Mouse (Mus musculus): ENCODE results near the gene Zfp874a. TPM values are rescaled to one million over a fixed set of nuclear protein-coding genes. Genes with fewer than 3 reads are reported as not detected.
"Not testable (repeated sequence)": the region's sequence is repeated elsewhere in the genome, so short reads cannot be mapped to it uniquely, and the experiment has no call there.

The Zfp874a gene
- polyA plus RNA-seq, 1 experiment from 2014 or later, result 6.8 TPM

DNA sequence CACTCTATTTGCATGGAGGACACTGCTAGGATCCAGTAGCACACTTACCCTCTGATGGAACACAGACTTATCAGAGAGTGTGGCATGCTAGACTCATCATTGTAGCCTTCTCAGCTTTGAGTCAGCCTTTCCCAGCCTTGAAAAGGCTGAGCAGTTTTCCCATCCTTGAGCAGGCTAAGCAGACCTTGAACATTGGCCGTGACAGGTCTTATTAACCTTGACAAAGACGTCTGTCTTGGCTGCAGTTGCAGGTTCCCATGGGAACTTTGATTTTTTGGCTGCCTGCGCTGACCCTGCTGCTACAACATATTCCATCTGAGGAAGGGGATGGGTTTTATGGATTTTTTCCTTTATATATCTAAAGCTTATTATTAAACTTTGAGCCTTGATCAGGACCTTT, 23.3 kb downstream of the Zfp874a start:
- Histone ChIP-seq H3K27ac (replicated peaks) (no peak overlapping the region), H3K9ac (replicated peaks) (no peak overlapping the region), H3K27me3 (no peaks in the 10 kb centered on the region), H3K36me3 (no peaks in the 10 kb centered on the region), H3K4me2 (replicated peaks) (no peak overlapping the region), H3K4me1 (no peaks in the 10 kb centered on the region), H3K4me3 (no peak overlapping the region), H3K9me3 (no peaks in the 10 kb centered on the region)
- no peak for ATAC-seq (ENCODE audit: low FRiP score, low read depth)
- 75% methylated on average over 3 of the region's 3 CpGs for WGBS

DNA sequence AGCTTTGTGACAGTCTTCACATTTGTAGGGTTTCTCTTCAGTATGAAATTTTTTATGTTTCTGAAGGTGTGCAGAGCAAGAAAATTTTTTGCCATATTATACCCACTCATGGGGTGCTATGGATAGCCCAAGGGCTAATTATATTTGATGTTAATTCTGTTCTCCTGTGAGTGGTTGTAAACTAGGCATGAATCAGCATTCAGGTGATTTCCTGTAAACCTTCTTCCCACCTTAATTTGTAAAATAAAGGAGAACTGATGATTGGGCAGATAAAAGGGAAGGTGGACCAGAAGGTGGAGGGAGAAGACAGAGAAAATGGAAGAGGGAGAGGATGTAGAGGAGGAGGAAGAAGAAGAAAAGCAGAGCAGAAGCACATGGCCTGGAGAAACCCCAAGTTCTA, 25.7 kb downstream of the Zfp874a start:
- H3K4me1 ChIP-seq; ATAC-seq (ENCODE audit: low FRiP score, low read depth); H3K27ac ChIP-seq (replicated peaks): not testable (repeated sequence)

DNA sequence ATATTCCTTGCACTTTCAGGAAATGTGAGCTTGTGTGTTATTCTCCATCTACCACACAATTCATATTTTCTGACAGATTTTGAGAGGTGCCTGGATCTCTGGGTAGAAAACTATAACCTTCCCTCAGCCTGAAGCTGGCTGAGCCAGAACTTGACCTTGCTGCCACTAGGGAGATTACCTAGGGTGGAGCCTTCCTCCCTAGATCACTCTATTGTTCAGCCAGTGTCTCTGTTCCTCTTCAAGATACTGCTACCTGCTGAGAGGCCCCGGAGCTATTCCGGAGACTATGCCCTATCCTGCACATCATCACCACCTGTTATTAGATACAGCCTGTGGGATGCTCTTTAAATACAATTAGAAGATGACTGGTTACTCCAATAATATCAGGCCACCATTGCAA, 28.9 kb downstream of the Zfp874a start:
- not testable (repeated sequence) for H3K4me1 ChIP-seq; H3K36me3 ChIP-seq; H3K27ac ChIP-seq (replicated peaks); ATAC-seq (ENCODE audit: low FRiP score, low read depth); H3K9ac ChIP-seq (replicated peaks); H3K9me3 ChIP-seq; H3K4me2 ChIP-seq (replicated peaks); H3K4me3 ChIP-seq; H3K27me3 ChIP-seq
- WGBS, result 81% methylated on average over 2 of the region's 2 CpGs

More for the DNA sequence above, 25.7 kb downstream of the Zfp874a start:
- H3K9ac ChIP-seq (replicated peaks); H3K4me2 ChIP-seq (replicated peaks); H3K27me3 ChIP-seq; H3K36me3 ChIP-seq; H3K4me3 ChIP-seq; H3K9me3 ChIP-seq: not testable (repeated sequence)

DNA sequence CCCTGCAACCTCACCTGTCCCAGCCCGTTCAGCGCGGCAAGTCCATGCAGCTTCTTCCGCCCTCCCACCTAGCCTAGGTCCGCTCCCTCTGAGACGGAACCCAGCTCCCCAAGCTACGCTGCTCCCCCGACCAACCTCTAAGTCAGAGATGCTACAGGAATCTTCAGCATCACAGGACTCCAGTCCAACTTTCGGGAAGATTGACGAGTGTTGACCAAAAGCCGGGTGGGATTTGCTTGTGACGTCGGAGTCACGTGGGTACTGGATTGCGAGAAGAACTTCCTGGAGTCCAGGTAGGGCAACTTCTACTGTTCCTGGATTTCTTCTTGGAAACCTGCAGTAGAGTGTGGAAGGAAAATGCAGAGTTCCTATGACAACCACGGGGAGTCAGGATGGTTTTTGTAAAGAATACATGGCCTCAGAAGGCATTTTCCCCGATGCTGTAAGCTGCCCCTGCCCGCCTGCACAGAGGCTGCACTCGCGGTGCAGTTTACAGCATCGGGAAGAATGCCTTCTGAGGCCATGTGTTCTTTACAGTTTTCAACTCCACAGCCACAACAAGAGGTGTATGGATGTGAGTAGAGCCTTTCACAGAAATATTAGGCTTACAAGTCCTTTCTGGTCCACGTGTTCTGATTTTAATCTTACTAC, 30.1 kb downstream of the Zfp874a start, which contains the start of gene Zfp459:
Gene Zfp459, minus strand, starts transcription at position 212 of the 651 bp plus-strand sequence.
- peak within 1 kb of the TSS; percentile 61 for H3K4me3 ChIP-seq
- 3% methylated on average over 22 of the region's 22 CpGs for WGBS
- no peak within 1 kb of the TSS for H3K27ac ChIP-seq (replicated peaks)
- H3K4me1 ChIP-seq, result peaks cover 4% of the 10 kb centered on the region; the same call in 1 of the 2 replicates
- no peaks in the 10 kb centered on the region for H3K27me3 ChIP-seq
- H3K9ac ChIP-seq (replicated peaks), result peak within 1 kb of the TSS; percentile 54
- peak within 1 kb of the TSS; percentile 91 for H3K4me2 ChIP-seq (replicated peaks)
- no peaks in the 10 kb centered on the region for H3K9me3 ChIP-seq
- peak; percentile 90 for ATAC-seq (ENCODE audit: low FRiP score, low read depth)
- no peaks in the 10 kb centered on the region for H3K36me3 ChIP-seq

DNA sequence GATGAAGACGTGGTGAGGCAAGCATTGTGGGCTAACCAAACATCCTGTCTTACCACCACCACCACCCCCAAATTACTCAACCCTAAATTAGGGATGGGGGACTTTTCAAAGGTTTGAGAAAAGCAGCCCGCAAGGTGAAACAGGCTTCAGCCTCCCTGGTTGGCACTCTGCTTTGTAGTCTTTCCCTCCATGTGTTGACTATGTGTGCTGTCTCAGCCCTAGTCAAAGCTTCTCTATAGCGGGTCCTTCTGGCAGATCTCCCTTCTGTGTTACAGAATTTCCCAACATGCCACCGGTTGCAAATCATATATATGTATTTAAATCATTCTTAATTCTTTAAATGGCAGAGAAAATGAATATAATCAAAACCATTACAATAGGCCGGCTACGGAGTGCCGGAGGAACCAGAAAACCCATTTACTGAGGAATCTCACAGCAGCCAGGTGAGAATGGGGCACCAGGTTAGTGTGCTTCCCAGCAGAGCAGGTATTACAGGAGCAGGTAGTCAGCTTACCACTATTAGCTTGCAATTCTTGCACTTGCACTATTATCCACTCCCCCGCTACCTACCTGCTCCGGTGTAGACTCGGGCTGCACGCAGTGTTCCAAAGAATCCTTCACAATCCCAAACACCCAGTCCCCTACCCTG, 30.7 kb downstream of the Zfp874a start:
- no peaks in the 10 kb centered on the region for H3K9me3 ChIP-seq
- no peaks in the 10 kb centered on the region for H3K27me3 ChIP-seq
- H3K36me3 ChIP-seq, result no peaks in the 10 kb centered on the region
- peak overlapping the region; percentile 61 for H3K4me3 ChIP-seq
- H3K4me2 ChIP-seq (replicated peaks), result peak overlapping the region; percentile 91
- peak overlapping the region; percentile 54 for H3K9ac ChIP-seq (replicated peaks)
- H3K27ac ChIP-seq (replicated peaks), result no peak overlapping the region
- no peak for ATAC-seq (ENCODE audit: low FRiP score, low read depth)
- H3K4me1 ChIP-seq, result peaks cover 4% of the 10 kb centered on the region; the same call in 1 of the 2 replicates
- WGBS, result 35% methylated on average over 11 of the region's 11 CpGs

- Histone ChIP-seq H3K36me3 (no peaks in the 10 kb centered on the region), H3K9ac (replicated peaks) (no peak overlapping the region), H3K4me1 (peaks cover 4% of the 10 kb centered on the region; the same call in 1 of the 2 replicates), H3K27me3 (no peaks in the 10 kb centered on the region), H3K27ac (replicated peaks) (no peak overlapping the region), H3K4me2 (replicated peaks) (no peak overlapping the region), H3K9me3 (no peaks in the 10 kb centered on the region), H3K4me3 (no peak overlapping the region)
- 90% methylated on average over 3 of the region's 3 CpGs for WGBS
- ATAC-seq (ENCODE audit: low FRiP score, low read depth), result no peak
Observed at GRCm38 (mm10) chr13:67416811-67417210, 34.6 kb downstream of the Zfp874a start.

DNA sequence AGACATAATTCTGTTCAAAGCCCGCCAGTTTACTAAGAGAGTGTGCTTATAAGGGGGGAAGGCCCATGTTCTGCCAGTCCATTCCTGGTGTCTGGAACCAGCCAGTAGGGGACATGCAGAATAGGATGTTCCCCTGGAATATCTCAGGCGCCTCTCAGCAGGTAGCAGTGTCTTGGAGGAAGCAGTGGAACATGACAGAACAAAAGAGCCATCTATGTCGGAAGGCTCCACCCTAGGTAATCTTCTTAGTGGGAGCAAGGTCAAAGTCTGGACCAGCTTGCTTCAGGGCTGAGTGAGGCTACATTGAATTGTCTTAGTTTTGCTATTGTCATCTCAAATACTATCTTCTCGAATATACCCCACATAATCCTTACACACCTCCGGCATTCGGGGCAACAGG, 35.7 kb downstream of the Zfp874a start:
- H3K4me1 ChIP-seq, result peaks cover 1% of the 10 kb centered on the region; the same call in 1 of the 2 replicates
- no peaks in the 10 kb centered on the region for H3K36me3 ChIP-seq
- 85% methylated on average over 6 of the region's 6 CpGs for WGBS
- no peak overlapping the region for H3K4me2 ChIP-seq (replicated peaks)
- no peak overlapping the region for H3K27ac ChIP-seq (replicated peaks)
- ATAC-seq (ENCODE audit: low FRiP score, low read depth), result no peak
- no peaks in the 10 kb centered on the region for H3K9me3 ChIP-seq
- no peaks in the 10 kb centered on the region for H3K27me3 ChIP-seq
- no peak overlapping the region for H3K9ac ChIP-seq (replicated peaks)
- no peak overlapping the region for H3K4me3 ChIP-seq

- H3K27me3 ChIP-seq; H3K9me3 ChIP-seq; ATAC-seq (ENCODE audit: low FRiP score, low read depth); H3K4me2 ChIP-seq (replicated peaks); H3K9ac ChIP-seq (replicated peaks); H3K4me1 ChIP-seq; H3K36me3 ChIP-seq; H3K27ac ChIP-seq (replicated peaks); H3K4me3 ChIP-seq: not testable (repeated sequence)
- WGBS, result 73% methylated on average over 3 of the region's 3 CpGs
Observed at GRCm38 (mm10) chr13:67413634-67414033, 37.8 kb downstream of the Zfp874a start.

- H3K27ac ChIP-seq (replicated peaks); H3K36me3 ChIP-seq; H3K27me3 ChIP-seq; H3K4me1 ChIP-seq; H3K9me3 ChIP-seq: not testable (repeated sequence)
- WGBS, result 3% methylated on average over 16 of the region's 16 CpGs
- Histone ChIP-seq H3K4me2 (replicated peaks) (peak within 1 kb of the TSS; percentile 69), H3K9ac (replicated peaks) (peak within 1 kb of the TSS; percentile 60; the same call in 1 of the 2 replicates), H3K4me3 (peak within 1 kb of the TSS; percentile 60)
- peak; percentile 97 for ATAC-seq (ENCODE audit: low FRiP score, low read depth)
Observed at GRCm38 (mm10) chr13:67399183-67399903, 52.1 kb downstream of the Zfp874a start, which contains the start of gene Zfp429. Gene Zfp429 (minus strand): TSS chr13:67399819.

DNA sequence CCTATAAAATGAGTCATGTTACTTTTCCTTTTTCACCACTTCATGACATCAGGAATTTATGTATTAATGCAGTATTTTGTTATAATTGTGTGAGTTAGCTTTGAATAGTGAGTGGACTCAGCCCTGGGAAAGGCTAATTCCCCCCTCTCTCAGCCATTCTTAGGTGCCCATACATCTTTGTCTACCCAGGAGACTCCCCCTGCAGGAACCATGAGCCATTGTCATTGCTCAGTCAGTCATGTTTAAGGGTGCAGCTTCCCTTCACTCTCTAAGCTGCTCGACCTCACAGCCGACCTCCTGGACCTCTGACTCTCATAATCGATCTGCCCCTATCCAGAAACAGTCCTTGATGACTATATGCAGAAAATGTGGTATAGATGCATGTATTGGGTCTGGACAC, 75.2 kb downstream of the Zfp874a start:
- not testable (repeated sequence) for H3K27me3 ChIP-seq; H3K4me1 ChIP-seq; H3K4me3 ChIP-seq; H3K9me3 ChIP-seq; H3K27ac ChIP-seq (replicated peaks); H3K4me2 ChIP-seq (replicated peaks); H3K36me3 ChIP-seq; ATAC-seq (ENCODE audit: low FRiP score, low read depth); H3K9ac ChIP-seq (replicated peaks)
- WGBS, result 61% methylated on average over 3 of the region's 3 CpGs

DNA sequence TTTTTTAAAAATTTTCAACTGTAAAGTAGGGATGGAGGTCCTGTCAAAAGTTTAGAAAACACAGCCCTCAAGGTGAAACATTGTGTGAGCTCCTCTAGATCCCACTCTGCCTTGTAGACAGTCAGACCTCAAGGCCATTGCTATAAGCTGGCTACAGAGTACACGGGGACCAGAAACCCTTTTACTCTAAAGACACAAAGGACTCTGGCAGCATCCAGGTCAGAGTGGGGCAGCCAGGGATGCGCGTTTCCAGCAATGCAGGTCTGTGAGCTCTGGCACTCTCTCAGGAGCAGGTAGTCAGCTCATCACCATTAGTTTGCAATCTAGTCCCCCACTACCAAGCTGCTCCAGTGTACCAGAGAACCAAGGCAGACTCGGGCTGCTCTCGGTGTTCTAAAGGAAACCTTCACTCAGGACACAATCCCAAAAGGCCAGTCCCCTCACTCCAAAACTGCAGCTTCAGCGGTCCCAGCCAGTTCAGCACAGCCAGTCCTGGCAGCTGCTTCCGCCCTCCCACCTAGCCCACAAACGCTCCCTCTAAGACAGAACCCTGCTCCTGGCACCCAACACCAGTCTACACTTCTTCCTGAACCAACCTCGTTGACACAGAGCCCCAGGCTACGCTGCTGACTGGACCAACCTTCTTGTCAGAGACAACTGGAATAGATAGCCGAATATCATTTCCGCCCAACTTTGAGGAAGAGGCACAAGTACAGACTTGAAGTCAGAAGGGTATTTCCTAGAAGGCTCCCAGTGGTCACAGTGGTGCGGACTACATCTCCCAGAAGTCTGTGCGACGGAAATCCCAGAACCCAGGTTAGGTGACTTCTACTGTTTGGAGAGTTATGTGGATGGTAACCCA, 76.1 kb downstream of the Zfp874a start, which contains the start of the genes Gm28041 and Zfp456:
Gene Gm28041, minus strand, starts transcription at position 684 of the 862 bp plus-strand sequence.
Gene Zfp456, minus strand, starts transcription at position 761 of the 862 bp plus-strand sequence.
- WGBS, result 15% methylated on average over 14 of the region's 15 CpGs
- not testable (repeated sequence) for H3K9me3 ChIP-seq; H3K27ac ChIP-seq (replicated peaks); H3K36me3 ChIP-seq; H3K27me3 ChIP-seq; H3K4me1 ChIP-seq
- peak; percentile 87 for ATAC-seq (ENCODE audit: low FRiP score, low read depth)
- H3K9ac ChIP-seq (replicated peaks), result peak within 1 kb of the TSS; percentile 46; the same call in 1 of the 2 replicates
- peak within 1 kb of the TSS; percentile 39 for H3K4me3 ChIP-seq
- peak within 1 kb of the TSS; percentile 53 for H3K4me2 ChIP-seq (replicated peaks)
